In the genomic region with DNA sequence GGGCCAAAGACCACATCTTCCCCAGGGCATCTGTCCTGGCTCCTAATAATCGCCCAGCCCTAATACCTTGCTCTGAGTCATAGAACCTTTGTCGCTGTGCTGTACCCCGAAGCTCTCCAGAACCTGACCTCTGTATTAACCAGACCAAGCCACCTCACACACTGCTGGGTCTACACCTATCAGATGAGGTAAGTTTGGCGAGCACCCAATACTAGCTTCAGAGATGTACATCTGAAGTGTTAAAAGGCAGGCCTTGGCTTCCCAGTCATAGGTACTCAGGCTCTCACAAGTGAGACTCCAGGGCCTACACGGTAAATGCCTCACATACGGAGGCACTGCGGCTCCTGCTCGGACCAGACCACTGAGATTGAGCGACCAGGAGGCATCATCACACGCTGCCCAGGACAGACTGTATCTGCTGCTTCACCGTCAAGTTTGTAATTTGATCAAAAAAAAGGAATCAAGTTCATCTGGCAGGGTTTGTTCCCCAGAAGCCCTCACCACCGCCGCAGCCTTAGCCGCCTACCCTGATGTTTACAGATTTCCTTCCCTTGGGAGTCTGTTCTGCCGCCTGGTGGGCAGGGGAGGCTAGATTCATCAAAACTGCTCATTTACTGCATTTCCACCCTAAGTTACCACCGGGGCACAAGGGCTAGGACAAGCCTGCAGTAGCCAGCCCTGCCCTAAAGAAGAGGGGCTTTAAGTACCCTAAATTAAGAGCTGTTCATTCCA, we compare ENCODE assay signal across 8 mouse cellular contexts. TPM values are rescaled to one million over a fixed set of nuclear protein-coding genes. Genes with fewer than 3 reads are reported as not detected.
DNase-seq lines count a peak whose midpoint lies in the region; ATAC-seq lines count a peak whose summit lies in the region.

No protein-coding gene starts in this region.

- WGBS in hindbrain, embryonic 12.5 days = 77% methylated on average over 16 of the region's 16 CpGs
- WGBS in midbrain, embryonic 15.5 days = 77% methylated on average over 16 of the region's 16 CpGs

- peaks cover 56% of the 10 kb centered on the region for H3K4me1 ChIP-seq in hindbrain, embryonic 12.5 days
- H3K4me1 ChIP-seq in midbrain, embryonic 15.5 days = peaks cover 51% of the 10 kb centered on the region

- DNase-seq in left cerebral cortex, postnatal 25 days (ENCODE audit: low spot score in 2 of 2) = peak; percentile 29 to 56
- no peak for DNase-seq in left cerebral cortex, adult 9 months (ENCODE audit: low spot score in 2 of 2)
- peak; percentile 54 for DNase-seq in brain, adult 2 months (ENCODE audit: low read depth, low spot score)
- no peak for DNase-seq in spleen, adult 18-20 months
- no peak for DNase-seq in heart, adult 8-10 months (ENCODE audit: low spot score)

- H3K9ac ChIP-seq in hindbrain, embryonic 12.5 days = no peak overlapping the region
- peak overlapping the region; percentile 25; the same call in 1 of the 2 replicates for H3K9ac ChIP-seq in midbrain, embryonic 15.5 days

- ATAC-seq in hindbrain, embryonic 12.5 days (ENCODE audit: low FRiP score) = no peak
- ATAC-seq in midbrain, embryonic 15.5 days (replicated peaks) = no peak
- ATAC-seq in monocyte, adult 5-6 weeks (replicated peaks; ENCODE audit: insufficient number of reproducible peaks, low FRiP score, low TSS enrichment, poor library complexity, severe bottlenecking) = no peak

- H3K9me3 ChIP-seq in hindbrain, embryonic 12.5 days (replicated peaks) = no peaks in the 10 kb centered on the region
- H3K9me3 ChIP-seq in midbrain, embryonic 15.5 days = no peaks in the 10 kb centered on the region

- intact Hi-C loops in left cerebral cortex, postnatal 25 days (cut with DNase I) = loop anchor here (5.0 kb wide), 1 partner anchor 34 kb away; no protein-coding TSS in a partner anchor

- no peaks in the 10 kb centered on the region for H3K27me3 ChIP-seq in hindbrain, embryonic 12.5 days
- no peaks in the 10 kb centered on the region for H3K27me3 ChIP-seq in midbrain, embryonic 15.5 days (replicated peaks)

- no peak overlapping the region for H3K4me3 ChIP-seq in hindbrain, embryonic 12.5 days
- H3K4me3 ChIP-seq in midbrain, embryonic 15.5 days = no peak overlapping the region

- no peak overlapping the region for H3K27ac ChIP-seq in hindbrain, embryonic 12.5 days
- H3K27ac ChIP-seq in midbrain, embryonic 15.5 days = no peak overlapping the region

- H3K36me3 ChIP-seq in hindbrain, embryonic 12.5 days = peaks cover 37% of the 10 kb centered on the region
- peaks cover 14% of the 10 kb centered on the region; the same call in 1 of the 2 replicates for H3K36me3 ChIP-seq in midbrain, embryonic 15.5 days (replicated peaks)

- H3K4me2 ChIP-seq in hindbrain, embryonic 12.5 days (replicated peaks) = peak overlapping the region; percentile 84
- H3K4me2 ChIP-seq in midbrain, embryonic 15.5 days = peak overlapping the region; percentile 85; the same call in 1 of the 2 replicates

RNA-seq across cellular contexts. Expression of gene Camk2g, which starts 2.2 kb away (rescaled TPM):
- 100 to 1,000 TPM; 292 to 312 TPM for total RNA-seq in left cerebral cortex, postnatal 25 days (2021)
- 72.8 and 75.5 TPM in 2 replicates for polyA plus RNA-seq in hindbrain, embryonic 12.5 days (2016; fragmentation: Nextera tagmentation; extraction: Ambion mirVana)
- polyA plus RNA-seq in midbrain, embryonic 15.5 days (2015; fragmentation: Nextera tagmentation; extraction: Ambion mirVana) = 140 and 144 TPM in 2 replicates
- 10 to 100 TPM; 47.2 to 73.5 (median 58.4) TPM for total RNA-seq in heart, adult 8-10 months (2022)
- total RNA-seq in monocyte, adult 5-6 weeks (2017) = 36.4 to 81.1 TPM (median 62.3 TPM) in 3 replicates

RNA-seq across cellular contexts. Expression of gene Plau, which starts 44.8 kb away (rescaled TPM):
- total RNA-seq in left cerebral cortex, postnatal 25 days (2021) = 1 to 10 TPM; 5.9 to 7.8 TPM
- 0.46 and 0.76 TPM in 2 replicates for polyA plus RNA-seq in hindbrain, embryonic 12.5 days (2016; fragmentation: Nextera tagmentation; extraction: Ambion mirVana)
- polyA plus RNA-seq in midbrain, embryonic 15.5 days (2015; fragmentation: Nextera tagmentation; extraction: Ambion mirVana) = 0.23 and 0.31 TPM in 2 replicates
- 1 to 10 TPM; 4.9 to 7.7 (median 5.6) TPM for total RNA-seq in heart, adult 8-10 months (2022)
- 0.39 to 1.1 TPM in 2 of 3 replicates, not detected in the other for total RNA-seq in monocyte, adult 5-6 weeks (2017)

RNA-seq across cellular contexts. Expression of gene Ndst2, which starts 57.3 kb away (rescaled TPM):
- total RNA-seq in left cerebral cortex, postnatal 25 days (2021) = 10 to 100 TPM; 14.9 to 17.4 TPM
- 27.2 and 28.2 TPM in 2 replicates for polyA plus RNA-seq in hindbrain, embryonic 12.5 days (2016; fragmentation: Nextera tagmentation; extraction: Ambion mirVana)
- polyA plus RNA-seq in midbrain, embryonic 15.5 days (2015; fragmentation: Nextera tagmentation; extraction: Ambion mirVana) = 19.4 and 19.9 TPM in 2 replicates
- total RNA-seq in heart, adult 8-10 months (2022) = 10 to 100 TPM in 1 of 4 experiments, 1 to 10 TPM in 3; 7.1 to 10.6 (median 9.9) TPM
- 15.6 to 17.6 TPM (median 16.8 TPM) in 3 replicates for total RNA-seq in monocyte, adult 5-6 weeks (2017)

Comparison
In these comparisons a context has a peak if more than half of its experiments do, and no peak if none do; other contexts are left out.
1. DNase-seq: peak in left cerebral cortex, postnatal 25 days (2 of 2) and brain, adult 2 months (single experiment); none in left cerebral cortex, adult 9 months (0 of 2), spleen, adult 18-20 months (0 of 2) and heart, adult 8-10 months (single experiment).